Mouse (Mus musculus) MEL (cell line): ENCODE results near the gene Mtif2. TPM values are rescaled to one million over a fixed set of nuclear protein-coding genes. Genes with fewer than 3 reads are reported as not detected.

Source experiments
- DNase-seq: peaks from one replicate; pipeline ENCODE4 v3.0.0; 2011; ENCODE audit warnings: low read depth, low spot score
- H3K27ac ChIP-seq: 2 replicates; pipeline ENCODE4 v1.5.1; 2012; ENCODE audit warnings: low read depth, mild to moderate bottlenecking, control low read depth, low read length, moderate library complexity; ENCODE audit not compliant: control insufficient read depth
- H3K27me3 ChIP-seq, 2 experiments: fragments of 150-350 bp in 1 of 2; sonication (generic) in 1 of 2; 2 replicates each; pipeline ENCODE4 v1.6.1; 2012; ENCODE audit warnings: low read length in 2 of 2, mild to moderate bottlenecking in 2 of 2, improper control_type of control experiment in 1 of 2, moderate library complexity in 1 of 2; ENCODE audit not compliant: insufficient read depth in 2 of 2, control insufficient read depth in 1 of 2
- H3K36me3 ChIP-seq, 2 experiments: 2 replicates each; pipeline ENCODE4 v1.6.1; 2012 to 2014; ENCODE audit warnings: low read length in 2 of 2, improper control_type of control experiment in 1 of 2, inconsistent platforms in 1 of 2, mild to moderate bottlenecking in 1 of 2; ENCODE audit not compliant: insufficient read depth in 2 of 2, control insufficient read depth in 1 of 2
- H3K4me1 ChIP-seq, 2 experiments: fragments of 150-350 bp in 1 of 2; sonication (generic) in 1 of 2; 2 replicates each; pipeline ENCODE4 v1.6.1; 2012; ENCODE audit warnings: low read length in 2 of 2, improper control_type of control experiment in 1 of 2, mild to moderate bottlenecking in 1 of 2; ENCODE audit not compliant: insufficient read depth in 2 of 2, control insufficient read depth in 1 of 2
- H3K4me3 ChIP-seq, 2 experiments: fragments of 150-350 bp in 1 of 2; sonication (generic) in 1 of 2; 2 replicates each; pipeline ENCODE4 v1.5.1; 2012; ENCODE audit warnings: low read depth in 2 of 2, low read length in 2 of 2, mild to moderate bottlenecking in 2 of 2, moderate library complexity in 2 of 2, control low read depth in 1 of 2, improper control_type of control experiment in 1 of 2; ENCODE audit not compliant: control insufficient read depth in 1 of 2, insufficient read depth in 1 of 2
- H3K79me2 ChIP-seq: 2 replicates; pipeline ENCODE4 v1.6.1; 2012; ENCODE audit warnings: mild to moderate bottlenecking, low read length, moderate library complexity; ENCODE audit not compliant: control insufficient read depth, poor library complexity, insufficient read depth
- H3K9ac ChIP-seq: 2 replicates; pipeline ENCODE4 v1.6.1; 2012; ENCODE audit warnings: low read depth, mild to moderate bottlenecking, control low read depth, low read length, moderate library complexity; ENCODE audit not compliant: control insufficient read depth, poor library complexity, severe bottlenecking
- H3K9me3 ChIP-seq: fragments of 150-350 bp; sonication (generic); replicated peaks from 2 replicates; pipeline ENCODE4 v1.6.1; 2012; ENCODE audit warnings: mild to moderate bottlenecking, low read length, improper control_type of control experiment, moderate library complexity; ENCODE audit not compliant: insufficient read depth
- BHLHE40 ChIP-seq: IDR thresholded peaks from 2 replicates; pipeline ENCODE4 v1.6.1; 2012; ENCODE audit warnings: low read depth, mild to moderate bottlenecking, inconsistent platforms, low read length, improper control_type of control experiment, borderline replicate concordance
- CHD1 ChIP-seq: IDR thresholded peaks from 2 replicates; pipeline ENCODE4 v1.6.1; 2012; ENCODE audit warnings: low read depth, mild to moderate bottlenecking, inconsistent platforms, low read length, improper control_type of control experiment
- CHD2 ChIP-seq: IDR thresholded peaks from 2 replicates; pipeline ENCODE4 v1.6.1; 2011; ENCODE audit warnings: low read length, improper control_type of control experiment
- CTCF ChIP-seq, 3 experiments: IDR thresholded peaks in 2 of 3; conservative IDR thresholded peaks in 1 of 3; 2 replicates each; pipeline ENCODE4 v1.5.1; 2011 to 2012; ENCODE audit warnings: low read length in 3 of 3, low read depth in 2 of 3, mild to moderate bottlenecking in 2 of 3, improper control_type of control experiment in 1 of 3, inconsistent platforms in 1 of 3, mixed read lengths in 1 of 3, moderate library complexity in 1 of 3; ENCODE audit not compliant: control insufficient read depth in 1 of 3, insufficient read depth in 1 of 3, poor library complexity in 1 of 3, severe bottlenecking in 1 of 3
- GATA1 ChIP-seq: IDR thresholded peaks from 2 replicates; pipeline ENCODE4 v1.6.1; 2011; ENCODE audit warnings: low read depth, low read length, improper control_type of control experiment
- JUND ChIP-seq: IDR thresholded peaks from 2 replicates; pipeline ENCODE4 v1.6.1; 2011; ENCODE audit warnings: low read depth, mild to moderate bottlenecking, improper control_type of control experiment, low read length
- KAT2A ChIP-seq: conservative IDR thresholded peaks from 2 replicates; pipeline ENCODE4 v1.6.1; 2012; ENCODE audit warnings: low read depth, low read length, improper control_type of control experiment, inconsistent platforms
- MAFK ChIP-seq: IDR thresholded peaks from 2 replicates; pipeline ENCODE4 v1.6.1; 2011; ENCODE audit warnings: low read depth, mild to moderate bottlenecking, low read length, improper control_type of control experiment, borderline replicate concordance
- MAZ ChIP-seq: IDR thresholded peaks from 2 replicates; pipeline ENCODE4 v1.6.1; 2012; ENCODE audit warnings: low read depth, mild to moderate bottlenecking, inconsistent platforms, low read length, improper control_type of control experiment
- MXI1 ChIP-seq: IDR thresholded peaks from 2 replicates; pipeline ENCODE4 v1.6.1; 2011; ENCODE audit warnings: mild to moderate bottlenecking, low read depth, low read length, improper control_type of control experiment
- NELFE ChIP-seq: IDR thresholded peaks from 2 replicates; pipeline ENCODE4 v1.6.1; 2011; ENCODE audit warnings: low read depth, low read length, improper control_type of control experiment
- NRF1 ChIP-seq: IDR thresholded peaks from 2 replicates; pipeline ENCODE4 v1.6.1; 2014; ENCODE audit warnings: low read depth, mild to moderate bottlenecking, inconsistent platforms, low read length, improper control_type of control experiment, moderate library complexity; ENCODE audit not compliant: poor library complexity, insufficient read depth, severe bottlenecking
- POLR2A ChIP-seq, 2 experiments: IDR thresholded peaks; 2 replicates each; pipeline ENCODE4 v1.6.1; 2011 to 2012; ENCODE audit warnings: low read length in 2 of 2, mild to moderate bottlenecking in 2 of 2, control low read depth in 1 of 2, improper control_type of control experiment in 1 of 2, low read depth in 1 of 2, moderate library complexity in 1 of 2; ENCODE audit not compliant: control insufficient read depth in 1 of 2, insufficient read depth in 1 of 2, poor library complexity in 1 of 2
- POLR2AphosphoS2 ChIP-seq: IDR thresholded peaks from 2 replicates; pipeline ENCODE4 v1.6.1; 2011; ENCODE audit warnings: low read length, improper control_type of control experiment
- POLR2AphosphoS5 ChIP-seq: IDR thresholded peaks from 2 replicates; pipeline ENCODE4 v1.6.1; 2012; ENCODE audit warnings: low read depth, borderline replicate concordance, mild to moderate bottlenecking, inconsistent platforms, low read length, moderate library complexity, mixed read lengths
- RCOR1 ChIP-seq: IDR thresholded peaks from 2 replicates; pipeline ENCODE4 v1.6.1; 2012; ENCODE audit warnings: low read depth, mild to moderate bottlenecking, inconsistent platforms, low read length, improper control_type of control experiment
- SMC3 ChIP-seq: IDR thresholded peaks from 2 replicates; pipeline ENCODE4 v1.6.1; 2011; ENCODE audit warnings: low read depth, low read length, improper control_type of control experiment
- TAL1 ChIP-seq: IDR thresholded peaks from 2 replicates; pipeline ENCODE4 v1.6.1; 2012; ENCODE audit warnings: mild to moderate bottlenecking, inconsistent platforms, low read length, moderate library complexity, mixed read lengths
- TBP ChIP-seq: IDR thresholded peaks from 2 replicates; pipeline ENCODE4 v1.8.0; 2011; ENCODE audit warnings: low read depth, low read length, improper control_type of control experiment
- TCF12 ChIP-seq: IDR thresholded peaks from 2 replicates; pipeline ENCODE4 v1.6.1; 2014; ENCODE audit warnings: low read depth, mild to moderate bottlenecking, inconsistent platforms, low read length, improper control_type of control experiment, moderate library complexity
- UBTF ChIP-seq: IDR thresholded peaks from 2 replicates; pipeline ENCODE4 v1.6.1; 2012; ENCODE audit warnings: low read depth, mild to moderate bottlenecking, inconsistent platforms, low read length, improper control_type of control experiment, moderate library complexity, borderline replicate concordance; ENCODE audit not compliant: insufficient read depth
- USF1 ChIP-seq: IDR thresholded peaks from 2 replicates; pipeline ENCODE4 v1.6.1; 2014; ENCODE audit warnings: low read depth, mild to moderate bottlenecking, inconsistent platforms, low read length, improper control_type of control experiment, moderate library complexity
- USF2 ChIP-seq, 2 experiments: IDR thresholded peaks; 2 replicates each; pipeline ENCODE4 v1.6.1; 2011 to 2012; ENCODE audit warnings: improper control_type of control experiment in 2 of 2, low read length in 2 of 2, borderline replicate concordance in 1 of 2, inconsistent platforms in 1 of 2, low read depth in 1 of 2, mild to moderate bottlenecking in 1 of 2; ENCODE audit not compliant: insufficient read depth in 1 of 2
- ZC3H11A ChIP-seq: IDR thresholded peaks from 2 replicates; pipeline ENCODE4 v1.6.1; 2012; ENCODE audit warnings: low read depth, mild to moderate bottlenecking, inconsistent platforms, low read length, improper control_type of control experiment
- ZMIZ1 ChIP-seq: IDR thresholded peaks from 2 replicates; pipeline ENCODE4 v1.6.1; 2012; ENCODE audit warnings: low read depth, mild to moderate bottlenecking, inconsistent platforms, low read length, improper control_type of control experiment, moderate library complexity
- ZNF384 ChIP-seq: IDR thresholded peaks from 2 replicates; pipeline ENCODE4 v1.6.1; 2012; ENCODE audit warnings: low read depth, mild to moderate bottlenecking, inconsistent platforms, low read length, improper control_type of control experiment
- polyA plus RNA-seq, 2 experiments: library from polyadenylated mRNA; stranded (reverse) in 1 of 2; unstranded in 1 of 2; fragments of >175 nt in 1 of 2; fragments of >200 nt in 1 of 2; gene quantifications; 2 replicates each; pipeline versions ENCODE4 v1.2.1 to v1.2.4; 2012; ENCODE audit warnings: low replicate concordance in 2 of 2, low read depth in 1 of 2; ENCODE audit not compliant: insufficient read length in 2 of 2, insufficient read depth in 1 of 2, missing spikeins in 1 of 2
- total RNA-seq: library from RNA; depleted of rRNA; stranded (reverse); fragments of 300-350 nt; gene quantifications from 2 replicates; pipeline ENCODE4 v1.2.3, GENCODE M21; 2012

Gene Mtif2
- total and polyA plus RNA-seq, 3 experiments, result 22.5 to 161 (median 32.7) TPM

- TF ChIP-seq KAT2A, result no peak
- TF ChIP-seq UBTF, result no peak
- no peak for TF ChIP-seq USF2 (IDR thresholded peaks at IDR 0.05; ENCODE audit: borderline replicate concordance in 1 of 2, insufficient read depth in 1 of 2, low read depth in 1 of 2, low read length in 2 of 2)
- no peak for TF ChIP-seq BHLHE40
- TF ChIP-seq SMC3, result no peak
- TF ChIP-seq POLR2AphosphoS2, result no peak
- TF ChIP-seq TCF12, result peak; percentile 57; the same call in 1 of the 2 replicates
- no peak for TF ChIP-seq CHD2
- TF ChIP-seq GATA1, result peak; percentile 57; the same call in 1 of the 2 replicates
- no peak for TF ChIP-seq TBP
- TF ChIP-seq NRF1, result no peak
- TF ChIP-seq TAL1, result peak; percentile 45
- TF ChIP-seq RCOR1, result peak; percentile 79
- 0 out of 2 replicates have a peak, but pooled peaks have one; percentile 34 for TF ChIP-seq MXI1
- TF ChIP-seq ZNF384, result peak; percentile 64
- no peak for TF ChIP-seq JUND
- TF ChIP-seq CHD1, result no peak
- no peak for TF ChIP-seq CTCF (IDR thresholded peaks at IDR 0.05 in 2 of 3, conservative IDR thresholded peaks at IDR 0.05 in 1 of 3; ENCODE audit: control insufficient read depth in 1 of 3, insufficient read depth in 1 of 3, low read depth in 2 of 3, low read length in 3 of 3, poor library complexity in 1 of 3, severe bottlenecking in 1 of 3)
- TF ChIP-seq ZC3H11A, result no peak
- no peak for TF ChIP-seq USF1
Measured at GRCm38 (mm10) chr11:29538201-29538600, 12.0 kb downstream of the Mtif2 start (continued).

GRCm38 (mm10) chr11:29544225-29544945 is 18.2 kb downstream of the Mtif2 start:
- H3K4me3 ChIP-seq, result no peak overlapping the region
- no peak overlapping the region for H3K9ac ChIP-seq
- H3K27me3 ChIP-seq, result no peaks in the 10 kb centered on the region
- TF ChIP-seq MAFK, result peak; percentile 31; the same call in 1 of the 2 replicates
- TF ChIP-seq NELFE, result no peak
- TF ChIP-seq POLR2AphosphoS2, result peak; percentile 57; the same call in 1 of the 2 replicates
- peak; percentile 41 for TF ChIP-seq ZMIZ1
- peak in 1 of 2 experiments; percentile 17; a peak in 1 of 4 replicates for TF ChIP-seq POLR2A (IDR thresholded peaks at IDR 0.05; ENCODE audit: control insufficient read depth in 1 of 2, insufficient read depth in 1 of 2, low read depth in 1 of 2, low read length in 2 of 2, poor library complexity in 1 of 2)
- TF ChIP-seq MAZ, result no peak
- peak; percentile 75; the same call in 1 of the 2 replicates for TF ChIP-seq POLR2AphosphoS5
- peaks cover 26% of the 10 kb centered on the region for H3K79me2 ChIP-seq
- H3K4me1 ChIP-seq, result peaks cover 0 to 13% of the 10 kb centered on the region in 2 experiments; a peak in 2 of 4 replicates
- no peaks in the 10 kb centered on the region for H3K9me3 ChIP-seq
- no peak overlapping the region for H3K27ac ChIP-seq
- DNase-seq, result peak; percentile 55
- peaks cover 26 to 33% of the 10 kb centered on the region in 2 experiments for H3K36me3 ChIP-seq
